Mouse (Mus musculus) Patski (cell line): Measurements from ENCODE around the gene Samd4. TPM values are rescaled to one million over a fixed set of nuclear protein-coding genes. Genes with fewer than 3 reads are reported as not detected.

Experiments used
- ATAC-seq: fragments of 100-300 bp; one replicate; pipeline ENCODE4 v1.8.0; 2021
- CTCF ChIA-PET: fragments of 350-600 bp; sonication (Branson Sonifier 250); formaldehyde crosslinking; loops from one replicate; lab custom pipeline; 2022; ENCODE audit warnings: inconsistent platforms; lab: Charles Lee
- POLR2A ChIA-PET: fragments of 350-600 bp; sonication (Branson Sonifier 250); formaldehyde crosslinking; loops from one replicate; lab custom pipeline; 2022; ENCODE audit warnings: antibody characterized with exemption, inconsistent platforms; lab: Charles Lee
- DNase-seq: peaks from one replicate; pipeline ENCODE4 v3.0.0-alpha.2; 2011; ENCODE audit warnings: low read depth, low spot score
- H3K27me3 ChIP-seq: fragments of 371-371 bp; one replicate; pipeline ENCODE4 v1.5.1; 2021
- CTCF ChIP-seq: fragments of 100-300 bp; IDR thresholded peaks from one replicate; pipeline ENCODE4 v1.5.1; 2021
- in situ Hi-C: fragments of 300-500 bp; cut with MboI; formaldehyde crosslinking; loops from 3 replicates; pipeline ENCODE4 v1.11.1; 2018; ENCODE audit warnings: low pct_unique_long_range_greater_than_20kb, mixed read lengths
- polyA plus RNA-seq: library from polyadenylated mRNA; unstranded; gene quantifications from one replicate; pipeline ENCODE4 v1.2.3, GENCODE M21; 2021

The Samd4 gene
- polyA plus RNA-seq, 1 experiment from 2014 or later = 27.8 TPM

DNA sequence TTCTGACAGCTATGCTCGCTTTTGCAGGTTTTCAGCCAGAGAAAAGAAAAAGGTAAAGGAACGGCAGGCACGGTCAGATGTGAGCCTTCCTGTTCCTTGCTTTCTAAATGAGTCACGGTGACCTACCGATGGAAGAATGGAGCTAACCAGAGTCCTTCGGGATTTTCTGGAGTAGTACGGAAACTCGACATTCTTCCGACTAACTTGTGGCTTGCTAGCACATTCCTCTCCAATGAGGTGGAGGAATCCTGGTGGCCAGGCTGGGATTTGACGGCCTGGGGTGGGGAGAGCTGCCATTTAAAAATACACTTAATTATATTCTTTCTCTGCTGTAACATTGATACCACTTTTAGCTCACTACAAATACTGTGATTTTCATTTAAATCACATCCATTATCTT is 83.6 kb downstream of the Samd4 start:
- ATAC-seq (peak; percentile 96), DNase-seq (peak; percentile 85)
- ChIA-PET CTCF (interaction anchor here (1.0 to 2.2 kb wide), 6 partner anchors 22 to 120 kb away, joined by 3 to 12 read pairs (median 5); partner anchors contain the start of gene Samd4), POLR2A (interaction anchor here (0.9 to 1.1 kb wide), 3 partner anchors 25 to 82 kb away, joined by 3 to 4 read pairs (median 3); no protein-coding TSS in a partner anchor)
- in situ Hi-C loops = loop anchor here (5.0 kb wide), 1 partner anchor 79 kb away; no protein-coding TSS in a partner anchor
- peak; percentile 41 for TF ChIP-seq CTCF
- H3K27me3 ChIP-seq = no peaks in the 10 kb centered on the region

GRCm38 (mm10) chr14:46968046-46968445 is 85.4 kb downstream of the Samd4 start:
- ChIA-PET POLR2A (no interaction called here), CTCF (interaction anchor here (0.6 to 2.2 kb wide), 3 partner anchors 8 to 87 kb away, joined by 3 to 7 read pairs (median 4); no protein-coding TSS in a partner anchor)
- in situ Hi-C loops = loop anchor here (5.0 kb wide), 1 partner anchor 81 kb away; no protein-coding TSS in a partner anchor
- DNase-seq (no peak), ATAC-seq (no peak)
- no peak for TF ChIP-seq CTCF
- no peaks in the 10 kb centered on the region for H3K27me3 ChIP-seq

DNA sequence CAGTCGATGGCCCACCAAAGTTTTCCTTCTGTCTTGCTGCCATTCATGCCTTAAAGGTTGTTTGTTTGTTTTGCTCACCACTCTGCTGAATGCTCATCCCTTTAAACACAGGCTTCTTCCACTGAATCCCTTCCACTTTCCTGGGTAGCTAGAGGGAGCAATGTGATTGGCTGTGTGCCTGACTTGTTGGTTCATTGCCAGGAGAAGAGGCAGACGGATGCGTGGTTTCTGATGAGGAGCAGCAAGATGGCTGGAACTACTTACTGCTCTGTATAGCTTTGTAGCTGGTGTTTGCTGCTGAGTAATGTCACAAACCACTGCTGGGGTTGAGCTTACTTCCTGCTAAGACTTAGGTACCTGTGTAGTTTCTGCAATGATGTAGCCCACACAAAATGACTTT is 88.0 kb downstream of the Samd4 start:
- DNase-seq = no peak
- ChIA-PET CTCF (interaction anchor here (1.1 to 2.5 kb wide), 2 partner anchors 11 to 116 kb away, joined by 3 to 6 read pairs; no protein-coding TSS in a partner anchor), POLR2A (no interaction called here)
- no peak for TF ChIP-seq CTCF
- no peaks in the 10 kb centered on the region for H3K27me3 ChIP-seq
- in situ Hi-C loops = no loop called here
- ATAC-seq = no peak

DNA sequence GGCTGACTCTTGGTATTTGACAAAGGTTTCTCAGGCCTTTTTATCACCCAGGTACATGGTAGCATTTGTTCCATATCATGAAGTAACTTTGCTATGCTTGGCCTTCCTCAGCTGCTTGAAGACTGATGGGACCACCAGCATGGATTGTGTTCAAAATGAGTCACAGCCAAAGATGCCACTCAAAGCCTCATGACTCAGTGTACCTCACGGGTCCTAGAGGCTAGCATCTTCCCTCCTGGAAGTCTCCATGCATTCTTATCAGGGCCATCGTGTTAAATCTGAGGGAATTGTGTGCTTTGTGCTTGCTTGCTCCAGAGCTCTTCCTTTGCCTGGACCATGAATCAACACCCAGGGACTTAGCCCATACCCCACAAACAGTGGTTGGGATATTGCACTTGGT is 89.1 kb downstream of the Samd4 start:
- H3K27me3 ChIP-seq = no peaks in the 10 kb centered on the region
- no peak for TF ChIP-seq CTCF
- ChIA-PET POLR2A (interaction anchor here (0.6 to 1.4 kb wide), 3 partner anchors 11 to 90 kb away, joined by 3 read pairs; no protein-coding TSS in a partner anchor), CTCF (interaction anchor here (2.5 kb wide), 1 partner anchor 115 kb away, joined by 6 read pairs; no protein-coding TSS in a partner anchor)
- DNase-seq = no peak
- in situ Hi-C loops = no loop called here
- ATAC-seq = no peak

GRCm38 (mm10) chr14:46974874-46975273 is 92.2 kb downstream of the Samd4 start:
- CTCF ChIA-PET = interaction anchor here (1.2 to 1.8 kb wide), 2 partner anchors 9 to 45 kb away, joined by 3 to 7 read pairs; no protein-coding TSS in a partner anchor

DNA sequence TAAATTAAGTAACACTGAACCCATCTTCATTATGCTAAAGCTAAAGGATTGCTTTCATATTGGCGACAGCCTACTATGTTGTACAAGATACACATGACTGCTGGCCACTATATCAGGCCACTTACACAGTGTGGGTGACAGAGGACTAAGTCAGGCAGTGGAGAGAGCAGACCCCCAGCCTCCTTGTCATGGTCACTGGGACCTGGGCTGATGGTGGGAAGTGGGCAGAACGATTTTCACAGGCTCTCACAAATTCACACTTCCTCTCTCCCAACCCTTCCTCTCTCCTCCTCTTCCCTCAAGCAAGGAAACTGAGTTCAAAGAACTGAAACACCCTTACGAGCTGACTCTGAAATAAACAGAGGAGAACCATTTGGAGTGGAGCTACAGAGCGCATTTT is 93.3 kb downstream of the Samd4 start:
- H3K27me3 ChIP-seq = no peaks in the 10 kb centered on the region
- ChIA-PET POLR2A (no interaction called here), CTCF (interaction anchor here (0.6 to 1.2 kb wide), 2 partner anchors 9 to 11 kb away, joined by 3 to 4 read pairs; no protein-coding TSS in a partner anchor)
- ATAC-seq (no peak), DNase-seq (no peak)
- in situ Hi-C loops = no loop called here
- no peak for TF ChIP-seq CTCF

More at GRCm38 (mm10) chr14:46974874-46975273, 92.2 kb downstream of the Samd4 start:
- no peak for ATAC-seq
- in situ Hi-C loops = no loop called here
- no peak for DNase-seq
- no peaks in the 10 kb centered on the region for H3K27me3 ChIP-seq
- no peak for TF ChIP-seq CTCF
- POLR2A ChIA-PET = no interaction called here

- no peak for TF ChIP-seq CTCF
- ChIA-PET CTCF (interaction anchor here (1.2 kb wide), 1 partner anchor 9 kb away, joined by 4 read pairs; no protein-coding TSS in a partner anchor), POLR2A (no interaction called here)
- in situ Hi-C loops = no loop called here
- ATAC-seq (no peak), DNase-seq (no peak)
- no peaks in the 10 kb centered on the region for H3K27me3 ChIP-seq
These were observed 94.1 kb downstream of the Samd4 start for GRCm38 (mm10) chr14:46976712-46977111.

DNA sequence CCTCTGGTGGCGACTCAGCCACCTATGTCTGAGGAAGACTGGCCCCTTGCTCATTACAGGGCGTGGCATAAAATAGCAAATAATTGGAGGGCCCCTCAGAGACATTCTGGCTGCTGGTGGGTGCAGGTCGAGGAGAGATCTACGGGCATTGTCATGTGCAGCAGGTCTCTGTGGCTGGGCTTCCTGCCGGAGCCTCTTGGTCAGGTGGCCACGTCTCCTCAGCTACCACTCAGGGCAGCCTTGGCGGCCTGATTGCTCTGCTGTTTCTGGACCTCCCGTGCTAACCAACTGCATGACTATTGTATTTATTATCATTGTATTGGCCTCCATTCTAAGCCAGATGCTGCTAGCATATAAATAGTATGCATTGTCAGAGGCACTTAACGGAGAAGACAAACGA is 95.0 kb downstream of the Samd4 start:
- no peak for TF ChIP-seq CTCF
- ATAC-seq (no peak), DNase-seq (no peak)
- ChIA-PET POLR2A (no interaction called here), CTCF (no interaction called here)
- in situ Hi-C loops = no loop called here
- H3K27me3 ChIP-seq = no peaks in the 10 kb centered on the region

- no peak for DNase-seq
- H3K27me3 ChIP-seq = no peaks in the 10 kb centered on the region
- TF ChIP-seq CTCF = no peak
- ATAC-seq = no peak
- ChIA-PET CTCF (interaction anchor here (1.1 kb wide), 1 partner anchor 9 kb away, joined by 3 read pairs; no protein-coding TSS in a partner anchor), POLR2A (interaction anchor here (1.4 kb wide), 1 partner anchor 9 kb away, joined by 4 read pairs; no protein-coding TSS in a partner anchor)
- in situ Hi-C loops = no loop called here
These were observed 96.5 kb downstream of the Samd4 start for GRCm38 (mm10) chr14:46979172-46979571.

DNA sequence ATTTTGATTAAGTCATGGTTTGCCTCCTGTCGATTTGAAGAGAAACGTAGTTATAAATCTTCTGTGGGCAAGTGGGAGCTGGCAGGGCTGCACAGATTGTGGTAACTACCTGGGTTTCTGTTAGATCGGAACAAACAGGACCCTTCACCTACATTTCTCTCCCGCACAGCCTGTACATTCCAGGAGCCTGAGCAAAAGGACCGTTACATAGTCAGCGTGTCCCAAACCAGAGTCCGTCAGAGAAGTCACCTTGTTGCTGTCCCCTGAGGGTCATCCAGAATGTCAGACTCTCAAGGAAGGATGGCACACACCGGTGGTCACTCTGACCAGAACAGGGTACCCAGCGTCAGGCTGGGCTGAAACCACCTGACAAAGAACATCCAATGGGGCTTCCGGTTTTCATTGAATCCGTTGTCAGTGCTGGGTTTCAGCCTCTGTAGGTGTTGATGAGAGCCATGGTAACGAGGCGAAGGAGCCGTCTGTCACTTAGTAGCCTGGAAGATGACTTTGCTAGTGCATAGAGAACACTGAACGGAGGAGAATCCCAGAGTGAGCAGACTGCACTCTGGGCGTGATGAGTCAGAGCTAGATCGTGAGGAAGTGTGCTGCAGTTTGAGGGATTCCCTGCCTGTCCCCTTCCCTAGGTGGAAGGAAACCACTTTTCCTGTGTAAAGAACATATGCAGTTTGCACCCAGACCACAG is 98.2 kb downstream of the Samd4 start:
- no peak for TF ChIP-seq CTCF
- DNase-seq = no peak
- CTCF ChIA-PET = interaction anchor here (0.7 kb wide), 1 partner anchor 88 kb away, joined by 3 read pairs; no protein-coding TSS in a partner anchor
- POLR2A ChIA-PET = interaction anchor here (0.6 kb wide), 1 partner anchor 51 kb away, joined by 3 read pairs; no protein-coding TSS in a partner anchor
- ATAC-seq = no peak
- in situ Hi-C loops = no loop called here
- no peaks in the 10 kb centered on the region for H3K27me3 ChIP-seq
